Comparison of ENCODE assay signal across 16 mouse cellular contexts in the genomic region with DNA sequence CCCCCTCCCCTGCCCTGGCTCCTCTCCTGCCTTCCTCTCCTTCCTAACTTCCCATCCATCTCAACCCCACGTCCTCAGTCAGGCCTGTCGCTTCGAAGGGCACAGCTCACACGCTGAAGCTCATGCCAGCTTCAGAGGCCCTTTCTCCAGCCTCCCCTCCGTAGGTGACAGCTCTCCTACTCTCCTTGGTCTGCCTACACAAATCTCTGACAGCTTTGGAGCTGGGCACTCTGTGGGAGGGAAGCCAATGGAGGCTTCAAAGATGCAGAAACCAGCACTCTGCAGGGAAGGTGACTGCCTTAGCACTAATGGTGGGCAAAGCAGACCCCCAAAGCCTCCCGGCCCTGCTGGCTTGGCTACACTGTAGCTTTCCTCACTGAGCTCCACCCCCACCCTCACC.
A peak's percentile ranks its signal among the peaks of the same experiment; 100 is the strongest.
DNase-seq lines count a peak whose midpoint lies in the region; ATAC-seq and TF ChIP-seq lines count a peak whose summit lies in the region.
"Had no signal": no experiment of that assay in that cellular context is flagged by ENCODE, and none has a peak within 500 bp of the region (broad histone marks: within the 10 kb centered on the region; RNA-seq: fewer than 3 reads in every experiment).

No protein-coding gene starts in this region.

- ATAC-seq in intestine, embryonic 15.5 days = no peak
- ATAC-seq in intestine, embryonic 16.5 days = no peak
- ATAC-seq in hindbrain, embryonic 15.5 days (ENCODE audit: low FRiP score, low read depth) = no peak
- ATAC-seq: lung, postnatal 0 days; Patski had no signal

- no peak overlapping the region for H3K9ac ChIP-seq in intestine, embryonic 15.5 days
- H3K9ac ChIP-seq in intestine, embryonic 16.5 days (ENCODE audit: low read depth, low read length) = no peak overlapping the region; the same call in 1 of the 2 replicates
- peak overlapping the region; percentile 3; the same call in 1 of the 2 replicates for H3K9ac ChIP-seq in ES-E14 (ENCODE audit: insufficient read depth, low read depth, low read length, poor library complexity, severe bottlenecking)
- no peak overlapping the region for H3K9ac ChIP-seq in hindbrain, embryonic 15.5 days

- DNase-seq in ES-E14 (ENCODE audit: low read depth, low spot score) = no peak
- peak; percentile 74 for DNase-seq in brain, adult 2 months (ENCODE audit: low read depth, low spot score)
- no peak for DNase-seq in embryo, embryonic 11 days
- DNase-seq in spleen, postnatal 14 days (ENCODE audit: low spot score in 2 of 2) = no peak
- DNase-seq: adrenal gland, adult 8-10 months; cerebellum, postnatal 25 days; kidney, adult 11 months; kidney, postnatal 4 days had no signal

- WGBS in intestine, embryonic 15.5 days = 51% methylated on average over 6 of the region's 6 CpGs
- 55% methylated on average over 6 of the region's 6 CpGs for WGBS in intestine, embryonic 16.5 days
- 41% methylated on average over 6 of the region's 6 CpGs for WGBS in hindbrain, embryonic 15.5 days

- H3K4me1 ChIP-seq in intestine, embryonic 15.5 days (replicated peaks) = peaks cover 41% of the 10 kb centered on the region
- peaks cover 33% of the 10 kb centered on the region for H3K4me1 ChIP-seq in intestine, embryonic 16.5 days (ENCODE audit: control insufficient read depth, insufficient read depth, low read length)
- peaks cover 8 to 42% of the 10 kb centered on the region in 2 experiments; a peak in 3 of 4 replicates for H3K4me1 ChIP-seq in ES-E14 (ENCODE audit: control insufficient read depth in 2 of 2, insufficient read depth in 2 of 2, low read length in 2 of 2, poor library complexity in 1 of 2)
- H3K4me1 ChIP-seq in hindbrain, embryonic 15.5 days (replicated peaks) = peaks cover 39% of the 10 kb centered on the region

- 0 out of 2 replicates have a peak overlapping the region, but pooled peaks have one; percentile 15 for H3K27ac ChIP-seq in intestine, embryonic 15.5 days
- H3K27ac ChIP-seq in intestine, embryonic 16.5 days (ENCODE audit: low read length) = no peak overlapping the region
- no peak overlapping the region for H3K27ac ChIP-seq in ES-E14 (ENCODE audit: insufficient read depth, low read depth, low read length, poor library complexity, severe bottlenecking)
- peak overlapping the region; percentile 41 for H3K27ac ChIP-seq in hindbrain, embryonic 15.5 days (replicated peaks)

- no peaks in the 10 kb centered on the region for H3K9me3 ChIP-seq in intestine, embryonic 15.5 days
- no peaks in the 10 kb centered on the region for H3K9me3 ChIP-seq in intestine, embryonic 16.5 days (ENCODE audit: control insufficient read depth, low read length)
- no peaks in the 10 kb centered on the region for H3K9me3 ChIP-seq in ES-E14 (ENCODE audit: control insufficient read depth, insufficient read depth, low read depth, low read length)
- no peaks in the 10 kb centered on the region for H3K9me3 ChIP-seq in hindbrain, embryonic 15.5 days

- in situ Hi-C loops in ES-E14 (cut with MboI; ENCODE audit: low sequenced_read_pairs in 2 of 2, unreplicated experiment in 2 of 2) = loop anchor here in 1 of 2 experiments (5.0 kb wide), 1 partner anchor 68 kb away; no protein-coding TSS in a partner anchor

- H3K27me3 ChIP-seq in intestine, embryonic 15.5 days (replicated peaks) = no peaks in the 10 kb centered on the region
- no peaks in the 10 kb centered on the region for H3K27me3 ChIP-seq in intestine, embryonic 16.5 days (replicated peaks; ENCODE audit: control insufficient read depth, insufficient read depth, low read length)
- no peaks in the 10 kb centered on the region for H3K27me3 ChIP-seq in hindbrain, embryonic 15.5 days
- H3K27me3 ChIP-seq: CH12.LX, Patski had no signal

- no peak overlapping the region for H3K4me3 ChIP-seq in intestine, embryonic 15.5 days (replicated peaks)
- H3K4me3 ChIP-seq in intestine, embryonic 16.5 days (ENCODE audit: low read length) = no peak overlapping the region
- H3K4me3 ChIP-seq in ES-E14 (ENCODE audit: insufficient read depth in 1 of 2, low read depth in 1 of 2, low read length in 2 of 2, poor library complexity in 1 of 2, severe bottlenecking in 1 of 2) = no peak overlapping the region
- no peak overlapping the region for H3K4me3 ChIP-seq in hindbrain, embryonic 15.5 days

- H3K4me2 ChIP-seq in intestine, embryonic 15.5 days (replicated peaks) = no peak overlapping the region
- no peak overlapping the region for H3K4me2 ChIP-seq in intestine, embryonic 16.5 days (ENCODE audit: low read depth, low read length)
- 0 out of 2 replicates have a peak overlapping the region, but pooled peaks have one; percentile 8 for H3K4me2 ChIP-seq in hindbrain, embryonic 15.5 days
- H3K4me2 ChIP-seq: heart, embryonic 11.5 days; liver, embryonic 11.5 days had no signal

- H3K36me3 ChIP-seq in intestine, embryonic 15.5 days = no peaks in the 10 kb centered on the region
- no peaks in the 10 kb centered on the region for H3K36me3 ChIP-seq in intestine, embryonic 16.5 days (ENCODE audit: control insufficient read depth, insufficient read depth, low read length)
- H3K36me3 ChIP-seq in ES-E14 (ENCODE audit: control insufficient read depth, insufficient read depth, low read length, poor library complexity, severe bottlenecking) = no peaks in the 10 kb centered on the region
- no peaks in the 10 kb centered on the region for H3K36me3 ChIP-seq in hindbrain, embryonic 15.5 days

TF ChIP-seq in ES-E14, 5 proteins besides CTCF, POLR2A, EP300 and RAD21:
- TF ChIP-seq CHD2 (IDR thresholded peaks at IDR 0.05; ENCODE audit: low read depth, low read length) (no peak), ZC3H11A (IDR thresholded peaks at IDR 0.05; ENCODE audit: borderline replicate concordance, low read depth, low read length) (no peak), HCFC1 (IDR thresholded peaks at IDR 0.05; ENCODE audit: borderline replicate concordance, insufficient read depth, low read length) (no peak), ZNF384 (IDR thresholded peaks at IDR 0.05; ENCODE audit: low read depth, low read length) (no peak), MAFK (IDR thresholded peaks at IDR 0.05; ENCODE audit: insufficient read depth, low read depth, low read length) (no peak)

Comparison
In these comparisons a context has a peak if more than half of its experiments do, and no peak if none do; other contexts are left out.
1. H3K27ac ChIP-seq: peak in intestine, embryonic 15.5 days (single experiment) and hindbrain, embryonic 15.5 days (single experiment); none in intestine, embryonic 16.5 days (single experiment) and ES-E14 (single experiment).